Mouse (Mus musculus) central nervous system, embryonic 18 days (tissue): ENCODE results near the gene Gm31371. TPM values are rescaled to one million over a fixed set of nuclear protein-coding genes. Genes with fewer than 3 reads are reported as not detected.

Experiments used
- polyA plus RNA-seq: library from polyadenylated mRNA; depleted of rRNA; stranded (reverse); fragments of >200 nt; gene quantifications from 2 replicates; pipeline ENCODE4 v1.2.3, GENCODE M21; 2012; rRNA removed

Gm31371 gene
- 0.07 and 0.08 TPM in 2 replicates for polyA plus RNA-seq

GRCm38 (mm10) chr8:19903092-19903491 is at the start of gene Gm31371:
Gene Gm31371, plus strand, starts transcription at chr8:19903392.

Other genes with a start within 250 kb of the Gm31371 start
- 0.04 and 0.23 TPM in 2 replicates for gene 4930467E23Rik, start 173.8 kb upstream of the Gm31371 start, polyA plus RNA-seq